Mouse (Mus musculus): ENCODE results near the gene Gcgr. TPM values are rescaled to one million over a fixed set of nuclear protein-coding genes. Genes with fewer than 3 reads are reported as not detected.

Gene Gcgr
- 0.27 and 0.32 TPM in 2 replicates for polyA plus RNA-seq (2014; fragmentation: Nextera tagmentation; extraction: Ambion mirVana)

DNA sequence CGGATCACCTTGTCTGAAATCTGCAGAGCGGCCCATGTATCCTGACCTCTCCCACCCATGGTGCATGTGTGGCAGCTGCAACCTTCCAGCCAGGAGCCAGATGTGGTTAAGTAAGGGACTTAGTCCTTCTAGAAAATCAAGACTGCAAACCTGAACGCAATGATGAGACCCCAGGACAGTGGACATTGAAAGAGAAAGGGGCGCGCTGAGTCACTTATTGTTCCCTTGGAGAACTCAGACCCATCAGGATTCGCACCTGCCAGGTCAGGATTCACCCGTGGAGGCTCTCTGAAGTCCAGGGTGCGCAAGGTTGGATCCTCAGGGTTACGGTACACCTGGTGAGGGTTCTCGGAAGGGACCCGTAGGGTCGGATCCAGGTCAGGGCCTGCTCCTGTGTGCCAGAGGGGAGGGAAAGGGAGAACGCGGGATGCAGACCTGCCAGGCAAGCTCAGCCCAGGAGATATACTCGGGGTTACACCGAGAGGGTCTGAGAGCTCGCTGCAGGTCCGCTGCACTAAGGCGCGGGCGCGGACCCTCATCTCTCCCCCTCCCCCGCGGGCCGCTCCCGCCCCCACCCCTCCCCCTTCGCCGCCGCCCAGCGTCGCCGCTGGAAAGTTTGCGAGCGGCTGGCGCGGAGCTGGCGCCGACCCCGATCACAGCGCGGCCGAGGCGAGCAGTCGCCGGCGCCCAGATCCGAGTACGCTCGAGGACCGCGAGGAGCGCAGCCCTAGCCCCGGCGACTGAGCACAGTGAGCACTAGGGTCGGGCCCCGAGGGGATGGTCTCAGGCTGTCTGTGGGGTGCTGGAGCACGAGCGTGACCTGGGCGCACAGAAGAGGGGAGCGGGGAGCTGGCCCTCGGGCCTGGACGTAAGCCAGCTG, at the start of gene Gcgr:
Gcgr (plus strand) TSS at position 615 of the 880 bp plus-strand sequence.
- Histone ChIP-seq H3K27ac (no peak within 1 kb of the TSS), H3K4me3 (replicated peaks; ENCODE audit: low read length) (peak within 1 kb of the TSS; percentile 33), H3K36me3 (replicated peaks; ENCODE audit: control insufficient read depth, insufficient read depth) (no peaks in the 10 kb centered on the region), H3K4me2 (replicated peaks) (peak within 1 kb of the TSS; percentile 57), H3K27me3 (ENCODE audit: control insufficient read depth, insufficient read depth, low read length) (peaks cover 67% of the 10 kb centered on the region), H3K4me1 (replicated peaks; ENCODE audit: control insufficient read depth, insufficient read depth, low read length) (peaks cover 4% of the 10 kb centered on the region; the same call in 1 of the 2 replicates), H3K9me3 (ENCODE audit: control insufficient read depth, low read length) (no peaks in the 10 kb centered on the region), H3K9ac (peak within 1 kb of the TSS; percentile 50)
- DNase-seq (ENCODE audit: low spot score) (no peak), ATAC-seq (ENCODE audit: low FRiP score) (no peak)
- 8% methylated on average over 52 of the region's 62 CpGs for WGBS

DNA sequence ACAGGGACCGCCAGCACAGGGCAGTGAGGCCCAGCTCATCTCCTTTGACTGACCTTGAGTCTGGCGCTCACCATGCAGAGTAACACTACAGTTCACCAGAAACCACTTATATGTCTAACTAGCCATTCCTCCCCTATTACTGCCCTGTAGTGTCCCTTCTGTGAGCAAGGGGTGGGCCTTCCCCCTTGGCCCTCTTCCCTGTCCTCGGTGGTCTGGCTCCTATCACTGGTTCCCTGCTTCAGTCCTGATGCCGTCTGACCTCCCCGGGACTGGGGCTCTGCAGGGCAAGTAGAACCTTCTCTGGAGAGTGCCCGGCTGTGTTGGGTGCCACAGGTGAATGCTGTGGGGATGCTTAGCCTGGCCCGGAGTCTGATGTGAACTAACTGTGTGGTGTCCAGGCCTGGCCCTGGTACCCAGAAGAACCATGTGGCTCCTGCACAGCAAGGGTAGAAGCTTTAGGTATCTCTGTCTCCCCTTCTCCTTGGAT, 47.0 kb upstream of the Gcgr start:
- peak overlapping the region; percentile 89; the same call in 1 of the 2 replicates for H3K9ac ChIP-seq
- 90% methylated on average over 7 of the region's 7 CpGs for WGBS
- peak overlapping the region; percentile 91; the same call in 1 of the 2 replicates for H3K27ac ChIP-seq
- H3K9me3 ChIP-seq (ENCODE audit: control insufficient read depth, low read length) = no peaks in the 10 kb centered on the region
- ATAC-seq (ENCODE audit: low FRiP score) (no peak), DNase-seq (ENCODE audit: low spot score) (no peak)
- H3K36me3 ChIP-seq (replicated peaks; ENCODE audit: control insufficient read depth, insufficient read depth) = peaks cover 83% of the 10 kb centered on the region
- peaks cover 17% of the 10 kb centered on the region for H3K4me1 ChIP-seq (replicated peaks; ENCODE audit: control insufficient read depth, insufficient read depth, low read length)
- peak overlapping the region; percentile 85; the same call in 1 of the 2 replicates for H3K4me3 ChIP-seq (replicated peaks; ENCODE audit: low read length)
- no peaks in the 10 kb centered on the region for H3K27me3 ChIP-seq (ENCODE audit: control insufficient read depth, insufficient read depth, low read length)
- H3K4me2 ChIP-seq (replicated peaks) = peak overlapping the region; percentile 92

- Histone ChIP-seq H3K4me3 (replicated peaks; ENCODE audit: low read length) (peak within 1 kb of the TSS; percentile 85), H3K9me3 (ENCODE audit: control insufficient read depth, low read length) (no peaks in the 10 kb centered on the region), H3K9ac (peak within 1 kb of the TSS; percentile 89), H3K27me3 (ENCODE audit: control insufficient read depth, insufficient read depth, low read length) (no peaks in the 10 kb centered on the region), H3K27ac (peak within 1 kb of the TSS; percentile 91), H3K4me2 (replicated peaks) (peak within 1 kb of the TSS; percentile 92), H3K36me3 (replicated peaks; ENCODE audit: control insufficient read depth, insufficient read depth) (peaks cover 80% of the 10 kb centered on the region), H3K4me1 (replicated peaks; ENCODE audit: control insufficient read depth, insufficient read depth, low read length) (peaks cover 17% of the 10 kb centered on the region)
- WGBS = under 1% methylated on average over 60 of the region's 60 CpGs
- ATAC-seq (ENCODE audit: low FRiP score) = peak; percentile 96
- DNase-seq (ENCODE audit: low spot score) = peak; percentile 95
Observed at GRCm38 (mm10) chr11:120484265-120484981, 46.1 kb upstream of the Gcgr start, which contains the start of gene Mrpl12. Gene Mrpl12 (plus strand): TSS chr11:120484613.

- Histone ChIP-seq H3K4me3 (replicated peaks; ENCODE audit: low read length) (peak overlapping the region; percentile 85), H3K27ac (0 out of 2 replicates have a peak overlapping the region, but pooled peaks have one; percentile 91), H3K27me3 (ENCODE audit: control insufficient read depth, insufficient read depth, low read length) (no peaks in the 10 kb centered on the region), H3K36me3 (replicated peaks; ENCODE audit: control insufficient read depth, insufficient read depth) (peaks cover 78% of the 10 kb centered on the region), H3K9me3 (ENCODE audit: control insufficient read depth, low read length) (no peaks in the 10 kb centered on the region), H3K4me2 (replicated peaks) (peak overlapping the region; percentile 92), H3K9ac (peak overlapping the region; percentile 89), H3K4me1 (replicated peaks; ENCODE audit: control insufficient read depth, insufficient read depth, low read length) (peaks cover 17% of the 10 kb centered on the region)
- 10% methylated on average over 10 of the region's 10 CpGs for WGBS
- DNase-seq (ENCODE audit: low spot score) (no peak), ATAC-seq (ENCODE audit: low FRiP score) (no peak)
Observed at GRCm38 (mm10) chr11:120485251-120485650, 45.2 kb upstream of the Gcgr start.

DNA sequence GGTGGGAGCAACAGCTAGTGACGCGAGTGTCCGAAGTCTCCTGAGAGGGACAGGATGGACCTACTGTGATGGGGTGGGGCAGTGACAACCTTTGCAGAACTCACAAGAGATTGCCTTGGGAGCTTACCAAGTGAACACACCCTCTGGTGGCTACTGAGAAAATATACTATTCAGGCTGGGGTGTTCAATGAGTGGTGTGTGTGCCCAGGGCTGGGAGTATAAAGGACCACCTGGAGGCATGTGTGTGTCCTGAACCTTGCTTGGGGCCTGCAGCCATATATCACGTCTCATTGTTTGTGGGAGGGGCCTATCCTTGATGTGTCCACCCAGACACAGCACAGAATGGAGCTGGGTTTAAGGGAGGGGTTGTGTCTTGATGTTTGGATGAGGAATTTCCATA, 42.0 kb upstream of the Gcgr start:
- no peaks in the 10 kb centered on the region for H3K27me3 ChIP-seq (ENCODE audit: control insufficient read depth, insufficient read depth, low read length)
- no peak for DNase-seq (ENCODE audit: low spot score)
- H3K4me1 ChIP-seq (replicated peaks; ENCODE audit: control insufficient read depth, insufficient read depth, low read length) = peaks cover 41% of the 10 kb centered on the region
- H3K4me2 ChIP-seq (replicated peaks) = no peak overlapping the region
- no peak overlapping the region for H3K9ac ChIP-seq
- H3K36me3 ChIP-seq (replicated peaks; ENCODE audit: control insufficient read depth, insufficient read depth) = peaks cover 47% of the 10 kb centered on the region
- no peak for ATAC-seq (ENCODE audit: low FRiP score)
- WGBS = 87% methylated on average over 4 of the region's 4 CpGs
- no peak overlapping the region for H3K4me3 ChIP-seq (replicated peaks; ENCODE audit: low read length)
- no peaks in the 10 kb centered on the region for H3K9me3 ChIP-seq (ENCODE audit: control insufficient read depth, low read length)
- no peak overlapping the region for H3K27ac ChIP-seq

DNA sequence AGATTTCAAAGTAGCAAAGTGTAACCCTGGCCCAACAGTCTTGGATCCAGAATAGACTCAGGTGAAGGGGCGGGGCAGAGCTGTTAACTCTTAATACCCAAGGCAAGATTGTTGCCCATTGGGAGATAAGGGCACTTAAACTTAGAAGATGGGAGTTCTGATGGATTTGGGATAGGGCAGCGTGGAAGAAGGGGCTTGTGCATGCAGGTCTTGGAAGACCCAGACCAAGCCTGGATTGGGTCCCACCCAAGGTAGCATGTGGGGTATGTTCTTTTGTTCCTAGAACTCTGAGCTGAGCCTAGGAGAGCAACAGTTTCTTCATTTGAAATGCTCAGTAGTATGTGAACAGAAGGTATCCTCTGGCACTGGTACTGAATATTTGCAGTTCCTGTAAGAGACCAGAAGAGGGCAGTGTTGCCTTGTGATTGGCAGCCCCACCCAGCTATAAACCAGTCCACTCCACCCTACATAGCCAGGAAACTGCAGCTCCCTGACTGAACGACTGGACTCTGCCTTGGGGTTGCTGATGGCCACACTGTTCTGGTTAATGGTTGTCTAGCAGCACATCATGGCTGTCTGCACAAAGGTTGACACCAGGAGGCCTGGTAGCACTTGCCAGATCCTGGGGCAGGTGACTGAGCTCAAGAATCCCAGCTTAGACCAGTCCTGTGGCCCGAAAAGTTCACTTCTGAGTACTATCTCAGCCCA, 41.3 kb upstream of the Gcgr start:
- peaks cover 47% of the 10 kb centered on the region for H3K36me3 ChIP-seq (replicated peaks; ENCODE audit: control insufficient read depth, insufficient read depth)
- H3K4me2 ChIP-seq (replicated peaks) = no peak overlapping the region
- no peak overlapping the region for H3K9ac ChIP-seq
- no peaks in the 10 kb centered on the region for H3K27me3 ChIP-seq (ENCODE audit: control insufficient read depth, insufficient read depth, low read length)
- 69% methylated on average over 4 of the region's 4 CpGs for WGBS
- no peak for ATAC-seq (ENCODE audit: low FRiP score)
- H3K4me3 ChIP-seq (replicated peaks; ENCODE audit: low read length) = no peak overlapping the region
- H3K4me1 ChIP-seq (replicated peaks; ENCODE audit: control insufficient read depth, insufficient read depth, low read length) = peaks cover 39% of the 10 kb centered on the region
- DNase-seq (ENCODE audit: low spot score) = peak; percentile 81
- H3K9me3 ChIP-seq (ENCODE audit: control insufficient read depth, low read length) = no peaks in the 10 kb centered on the region
- H3K27ac ChIP-seq = no peak overlapping the region

- ATAC-seq (ENCODE audit: low FRiP score) (no peak), DNase-seq (ENCODE audit: low spot score) (no peak)
- no peak overlapping the region for H3K4me3 ChIP-seq (replicated peaks; ENCODE audit: low read length)
Observed at GRCm38 (mm10) chr11:120490291-120491046, 40.0 kb upstream of the Gcgr start.

DNA sequence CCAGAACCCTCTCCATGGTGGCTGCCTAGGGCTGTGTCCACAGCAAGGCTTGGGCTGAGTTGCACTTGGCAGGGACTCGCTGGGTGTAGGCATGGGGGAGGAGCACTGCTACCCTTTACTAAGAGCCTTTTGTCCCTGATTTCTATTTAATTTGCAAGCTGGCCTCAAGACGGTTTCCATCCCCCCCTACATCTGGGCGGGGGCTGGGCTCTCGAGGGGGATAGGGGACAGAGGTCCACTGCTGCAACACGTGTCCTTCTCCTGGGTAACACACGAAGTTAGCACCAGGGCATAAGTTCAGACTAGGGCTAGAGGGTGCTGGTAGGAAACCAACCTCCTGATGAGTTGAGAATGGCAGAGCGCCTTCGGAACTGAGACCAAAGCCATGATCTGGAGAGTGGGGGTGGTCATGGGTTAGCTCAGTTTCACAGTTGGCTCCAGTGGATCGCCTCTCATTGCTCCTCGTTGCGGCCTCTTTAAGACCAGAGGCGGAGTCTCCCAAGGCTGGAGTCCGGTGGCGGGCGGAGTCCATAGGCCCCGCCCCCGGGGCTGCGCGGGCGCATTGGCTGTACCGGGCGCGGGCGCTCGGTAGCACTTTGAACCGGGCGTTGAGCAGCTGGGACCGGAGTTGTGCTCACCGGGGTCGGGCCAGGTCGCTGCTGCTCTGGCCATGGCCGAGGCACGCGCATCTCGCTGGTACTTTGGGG, 39.0 kb upstream of the Gcgr start, which contains the start of gene Slc25a10:
Slc25a10 (plus strand) TSS at position 524 of the 707 bp plus-strand sequence.
- Histone ChIP-seq H3K4me3 (replicated peaks; ENCODE audit: low read length) (peak within 1 kb of the TSS; percentile 77), H3K27me3 (ENCODE audit: control insufficient read depth, insufficient read depth, low read length) (no peaks in the 10 kb centered on the region), H3K4me2 (replicated peaks) (peak within 1 kb of the TSS; percentile 86), H3K9ac (peak within 1 kb of the TSS; percentile 75), H3K36me3 (replicated peaks; ENCODE audit: control insufficient read depth, insufficient read depth) (peaks cover 59% of the 10 kb centered on the region), H3K27ac (peak within 1 kb of the TSS; percentile 72), H3K4me1 (replicated peaks; ENCODE audit: control insufficient read depth, insufficient read depth, low read length) (peaks cover 28% of the 10 kb centered on the region), H3K9me3 (ENCODE audit: control insufficient read depth, low read length) (no peaks in the 10 kb centered on the region)
- peak; percentile 89 for DNase-seq (ENCODE audit: low spot score)
- ATAC-seq (ENCODE audit: low FRiP score) = peak; percentile 86
- WGBS = under 1% methylated on average over 35 of the region's 35 CpGs

More at GRCm38 (mm10) chr11:120490291-120491046, 40.0 kb upstream of the Gcgr start:
- Histone ChIP-seq H3K27ac (no peak overlapping the region), H3K9me3 (ENCODE audit: control insufficient read depth, low read length) (no peaks in the 10 kb centered on the region), H3K4me1 (replicated peaks; ENCODE audit: control insufficient read depth, insufficient read depth, low read length) (peaks cover 34% of the 10 kb centered on the region), H3K9ac (no peak overlapping the region), H3K4me2 (replicated peaks) (peak overlapping the region; percentile 86; the same call in 1 of the 2 replicates), H3K36me3 (replicated peaks; ENCODE audit: control insufficient read depth, insufficient read depth) (peaks cover 59% of the 10 kb centered on the region), H3K27me3 (ENCODE audit: control insufficient read depth, insufficient read depth, low read length) (no peaks in the 10 kb centered on the region)
- 34% methylated on average over 4 of the region's 4 CpGs for WGBS

Data from hindbrain, embryonic 14.5 days (tissue).